Mouse (Mus musculus): Measurements from ENCODE around the gene Vwc2.

Vwc2 gene

GRCm38 (mm10) chr11:11257348-11257747 lies 143.3 kb downstream of the Vwc2 start:
- no peak for DNase-seq

- no peak for DNase-seq
These were observed 166.1 kb downstream of the Vwc2 start for GRCm38 (mm10) chr11:11280128-11280527.

GRCm38 (mm10) chr11:11283512-11283911 lies 169.5 kb downstream of the Vwc2 start:
- no peak for DNase-seq

Measured in B cell, adult 2 months (primary cell).